Mouse (Mus musculus) CD4-positive, CD25-positive, alpha-beta regulatory T cell, adult 9 weeks (primary cell): Measurements from ENCODE around the gene Thbs4. TPM values are rescaled to one million over a fixed set of nuclear protein-coding genes. Genes with fewer than 3 reads are reported as not detected.

Experiments
- polyA plus RNA-seq: library from polyadenylated mRNA; unstranded; fragments of 100-300 nt; shearing (Covaris generic); gene quantifications from one replicate; pipeline ENCODE4 v1.2.1, GENCODE M21; 2017

Gene Thbs4
- not detected for polyA plus RNA-seq

DNA sequence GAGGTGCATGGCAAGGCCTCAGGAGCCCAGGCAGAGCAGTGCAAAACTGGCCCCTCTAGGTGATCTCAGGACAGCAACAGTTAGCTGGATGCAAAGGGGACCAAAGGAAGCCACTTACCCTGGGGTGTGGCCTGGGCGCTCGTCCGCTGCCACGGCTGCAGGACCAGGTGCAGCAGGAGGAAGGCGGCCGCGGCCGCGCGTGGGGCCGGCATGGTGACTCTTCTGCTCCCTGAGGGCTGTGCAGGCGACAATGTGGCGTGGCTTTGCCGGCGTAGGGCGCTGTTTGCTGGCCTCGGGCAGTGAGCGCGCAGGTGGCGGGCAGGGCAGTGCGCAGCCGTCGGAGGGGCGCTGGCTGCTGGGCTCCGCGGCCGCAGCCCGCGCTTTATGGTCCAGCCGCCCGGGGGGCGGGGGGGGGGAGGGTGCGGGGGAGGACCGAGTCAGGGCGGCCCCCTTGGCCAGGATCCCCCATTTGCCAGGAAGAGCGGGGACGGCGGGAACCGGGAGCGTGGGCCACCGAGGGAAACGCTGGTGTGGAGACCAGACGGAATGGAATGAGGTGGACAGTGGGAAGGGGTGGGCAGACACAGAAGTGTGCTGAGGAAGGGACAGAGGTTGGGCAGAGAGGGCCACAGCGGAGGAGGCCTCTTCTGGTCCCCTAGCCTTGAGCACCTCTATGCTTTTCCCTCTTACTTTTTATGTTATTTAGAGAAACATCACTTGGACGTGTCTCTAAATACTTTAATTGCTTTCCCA, at the start of gene Thbs4:
Gene Thbs4 (minus strand): TSS at position 357 of the 753 bp plus-strand sequence.

Other genes with a start within 250 kb of the Thbs4 start
- gene Spz1, start 218.6 kb downstream of the Thbs4 start, polyA plus RNA-seq, result not detected
- gene Serinc5, start 183.7 kb downstream of the Thbs4 start, polyA plus RNA-seq, result 19.3 TPM
- gene Mtx3, start 49.9 kb upstream of the Thbs4 start, polyA plus RNA-seq, result 2.0 TPM